Mouse (Mus musculus): Measurements from ENCODE around the gene Ltbp3.
A peak's percentile ranks its signal among the peaks of the same experiment; 100 is the strongest.

- TF ChIP-seq GATA1 (IDR thresholded peaks at IDR 0.05; ENCODE audit: low read length) (peak; percentile 89), TAL1 (IDR thresholded peaks at IDR 0.05; ENCODE audit: low read length) (peak; percentile 87)
Observed at GRCm38 (mm10) chr19:5722848-5723425, 17.8 kb upstream of the Ltbp3 start.

All from erythroblast, embryonic 14.5 days (primary cell).